Mouse (Mus musculus) layer of hippocampus, adult 9-10 months (tissue): ENCODE measurements around the gene Ciapin1.

Experiments
- DNase-seq: peaks from one replicate; pipeline ENCODE4 v3.0.0; 2022; ENCODE audit warnings: low spot score

The Ciapin1 gene

GRCm38 (mm10) chr8:94837662-94838574, at the start of gene Ciapin1, which contains the start of gene Coq9:
Gene Ciapin1 (minus strand): TSS chr8:94838358.
Gene Coq9 (plus strand): TSS chr8:94838321.
- peak; percentile 83 for DNase-seq

DNA sequence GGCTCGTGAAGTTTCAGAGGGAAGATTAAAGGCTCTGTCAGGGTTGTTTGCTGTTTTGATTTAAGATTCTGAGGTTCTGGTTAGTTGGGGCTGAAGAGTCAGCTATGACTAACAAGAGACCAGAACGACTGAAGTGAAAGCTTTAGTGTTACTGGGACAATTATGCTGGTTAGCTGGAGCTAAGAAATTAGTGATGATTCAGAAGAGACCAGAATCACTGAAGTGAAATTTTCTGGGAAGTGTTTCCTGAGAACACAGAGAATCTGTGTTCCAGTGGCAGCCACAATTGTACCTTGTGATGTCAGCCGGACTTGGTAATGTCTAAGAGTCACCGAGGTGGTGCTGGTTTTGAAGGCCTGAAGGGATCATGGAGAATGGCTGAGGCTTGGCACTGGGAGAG, 42.6 kb upstream of the Ciapin1 start:
- no peak for DNase-seq

GRCm38 (mm10) chr8:94876820-94877219, 38.7 kb upstream of the Ciapin1 start:
- no peak for DNase-seq

GRCm38 (mm10) chr8:94876197-94876730, 38.1 kb upstream of the Ciapin1 start, which contains the start of gene Dok4:
Gene Dok4 (minus strand): TSS chr8:94876330.
- DNase-seq: no peak

DNA sequence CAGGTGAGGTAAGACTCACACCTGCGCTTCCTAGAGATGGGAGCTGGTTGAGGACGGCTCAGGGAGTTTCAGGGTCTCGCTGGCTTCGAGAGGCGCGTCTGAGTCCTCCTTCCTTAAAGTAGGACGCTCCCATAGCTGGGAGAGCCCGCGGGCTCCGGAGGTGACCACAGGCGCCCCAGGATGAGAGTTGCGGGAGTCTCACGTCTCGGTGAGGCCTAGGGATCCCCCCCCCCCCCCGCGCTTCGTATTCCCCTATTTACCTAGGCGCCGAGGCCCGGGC, 37.7 kb upstream of the Ciapin1 start:
- no peak for DNase-seq

GRCm38 (mm10) chr8:94875096-94875870, 37.1 kb upstream of the Ciapin1 start:
- no peak for DNase-seq

- no peak for DNase-seq
Measured at GRCm38 (mm10) chr8:94874358-94874757, 36.2 kb upstream of the Ciapin1 start.

DNA sequence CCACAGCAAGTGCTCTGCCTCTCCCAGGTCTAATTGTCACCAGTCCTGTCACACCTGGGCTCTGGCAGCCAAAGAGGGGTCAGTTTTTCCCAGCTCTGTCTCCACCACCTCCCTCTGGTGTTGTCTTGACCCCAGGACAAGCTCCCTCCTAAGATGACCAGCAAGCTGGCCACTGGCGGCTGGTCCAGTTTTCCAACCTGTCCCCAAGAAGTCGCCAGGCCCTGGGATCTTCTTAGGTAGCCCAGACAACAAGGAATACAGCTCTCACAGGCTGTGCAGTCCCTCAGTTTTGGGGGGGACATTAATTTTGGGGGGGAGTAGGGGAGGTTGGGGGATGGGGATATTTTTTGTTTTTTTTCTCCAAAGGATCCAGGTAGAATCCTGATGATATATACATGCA, 34.4 kb upstream of the Ciapin1 start:
- DNase-seq: no peak

GRCm38 (mm10) chr8:94872156-94872555, 34.0 kb upstream of the Ciapin1 start:
- DNase-seq: no peak

DNA sequence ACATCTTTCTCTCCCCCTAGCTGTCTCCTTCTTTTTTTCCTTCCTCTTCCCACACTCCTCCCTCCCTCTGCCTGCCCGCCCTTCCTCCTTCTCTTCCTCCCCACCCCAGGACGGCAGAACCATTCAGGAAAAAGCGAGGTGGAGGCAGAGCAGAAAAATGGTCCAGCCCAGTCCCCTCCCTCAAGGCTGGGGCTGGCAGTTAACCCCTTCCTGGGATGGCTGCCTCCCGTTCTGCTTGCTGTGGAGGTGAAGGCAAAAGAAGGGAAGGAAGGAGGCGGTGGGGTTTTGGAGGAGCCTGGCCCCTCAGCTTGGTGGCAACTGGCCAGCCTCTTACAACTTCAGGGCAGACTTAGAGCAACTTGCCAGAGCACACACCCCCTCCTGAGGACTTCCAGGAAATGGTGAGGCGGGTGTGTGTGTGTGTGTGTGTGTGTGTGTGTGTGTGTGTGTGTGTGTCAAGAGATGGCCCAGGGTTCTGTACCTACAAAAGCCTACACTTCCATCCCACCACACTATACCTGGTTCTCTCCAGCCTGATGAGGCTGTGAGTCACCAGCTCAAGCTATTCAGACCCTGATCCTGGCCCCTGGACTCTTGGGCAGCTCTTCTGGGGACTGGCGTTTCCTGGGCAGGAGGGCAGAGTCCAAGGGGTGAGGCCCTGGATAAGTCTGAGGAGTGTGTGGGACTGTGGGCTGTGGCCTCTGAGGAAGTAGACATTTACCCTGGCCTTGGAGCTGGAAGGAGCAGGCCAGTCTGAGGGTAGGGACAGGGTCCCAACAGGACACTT, 33.1 kb upstream of the Ciapin1 start:
- no peak for DNase-seq

GRCm38 (mm10) chr8:94870474-94871107, 32.4 kb upstream of the Ciapin1 start:
- DNase-seq: no peak

DNA sequence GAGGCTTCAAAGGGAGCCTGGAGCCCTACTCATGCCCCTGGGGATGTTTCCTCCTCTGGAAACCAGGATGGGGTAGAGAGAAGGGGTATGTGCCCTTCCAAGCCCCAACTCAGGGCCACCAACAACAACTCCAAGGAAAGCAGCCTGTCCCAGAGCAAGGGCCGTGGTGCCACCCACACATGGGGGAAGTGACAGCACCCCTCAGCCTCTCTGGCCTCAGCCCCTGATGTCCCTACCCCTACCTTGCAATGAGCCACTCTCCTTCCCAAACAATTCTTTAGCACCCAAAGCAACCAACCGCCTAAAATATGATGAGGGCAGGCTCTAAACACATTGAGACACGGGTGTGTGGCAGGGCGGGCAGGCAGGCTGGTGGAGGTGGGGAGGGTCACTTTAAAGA, 31.8 kb upstream of the Ciapin1 start:
- no peak for DNase-seq

DNA sequence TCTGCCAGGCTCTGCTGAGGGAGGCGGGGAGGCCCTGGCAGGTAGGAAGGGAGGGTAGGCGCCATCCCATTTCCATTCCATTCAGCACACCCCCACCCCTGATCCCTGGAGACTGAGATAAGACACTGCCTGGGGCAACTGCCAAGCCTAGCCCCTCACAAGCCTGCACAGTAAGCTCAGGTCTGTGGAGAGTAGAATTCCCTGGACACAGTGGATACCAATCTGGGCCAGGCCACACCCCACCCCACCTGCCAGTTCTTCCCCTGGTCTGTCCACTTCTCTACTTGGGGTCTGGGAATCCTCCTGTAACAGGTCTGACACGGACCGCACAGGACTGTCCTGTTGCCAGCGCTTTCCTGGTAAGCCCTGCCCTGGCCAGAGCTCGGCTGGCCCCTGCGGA, 31.0 kb upstream of the Ciapin1 start:
- DNase-seq: no peak

GRCm38 (mm10) chr8:94866921-94867320, 28.8 kb upstream of the Ciapin1 start:
- DNase-seq: no peak

DNA sequence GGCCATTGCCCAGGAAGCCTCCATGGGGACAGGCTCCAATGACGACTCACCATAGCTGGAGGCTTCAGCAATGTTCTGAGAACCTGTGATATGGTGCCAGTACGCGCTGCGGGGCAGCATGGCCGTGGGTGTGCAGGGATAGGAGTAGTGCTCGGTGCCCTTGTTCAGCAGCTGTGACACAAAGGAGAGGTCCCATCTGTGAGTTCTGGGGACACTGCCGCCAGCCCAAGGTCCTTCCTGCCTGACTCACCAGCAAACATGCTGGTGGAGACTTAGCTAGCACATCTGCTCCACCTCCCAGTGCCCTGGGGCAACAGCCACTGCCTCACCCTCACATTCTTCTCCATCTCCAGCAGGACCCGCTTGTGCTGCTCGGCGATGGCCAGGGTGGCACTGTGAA, 27.1 kb upstream of the Ciapin1 start:
- DNase-seq: no peak

- DNase-seq: no peak
Measured at GRCm38 (mm10) chr8:94863897-94864673, 25.9 kb upstream of the Ciapin1 start.

GRCm38 (mm10) chr8:94862487-94863220, 24.5 kb upstream of the Ciapin1 start:
- no peak for DNase-seq

DNA sequence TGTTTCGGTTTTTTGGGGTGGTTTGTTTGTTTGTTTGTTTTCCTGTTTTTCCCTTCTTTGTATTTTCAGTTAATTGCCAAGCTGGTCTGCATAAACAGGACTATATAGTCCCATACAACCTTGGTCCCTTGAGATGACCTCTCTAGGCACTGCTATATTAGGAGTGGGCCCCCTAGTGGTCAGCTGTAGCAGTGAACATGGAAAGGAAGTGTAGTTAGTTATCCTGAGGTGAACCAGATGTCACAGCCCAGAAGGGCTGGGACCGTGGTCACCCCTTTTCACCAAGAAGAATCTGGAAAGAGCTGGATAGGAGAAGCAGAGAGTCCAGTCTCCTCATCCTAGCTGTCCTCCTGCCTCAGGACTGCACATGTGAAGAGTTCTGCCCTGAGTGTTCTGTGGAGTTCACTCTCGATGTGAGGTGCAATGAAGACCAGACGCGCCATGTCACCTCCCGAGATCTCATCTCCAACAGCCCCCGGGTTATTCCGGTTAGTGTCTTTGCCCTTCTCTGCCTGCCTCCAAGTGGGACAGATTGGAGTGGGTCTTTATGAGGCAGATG, 23.3 kb upstream of the Ciapin1 start:
- DNase-seq: no peak

DNA sequence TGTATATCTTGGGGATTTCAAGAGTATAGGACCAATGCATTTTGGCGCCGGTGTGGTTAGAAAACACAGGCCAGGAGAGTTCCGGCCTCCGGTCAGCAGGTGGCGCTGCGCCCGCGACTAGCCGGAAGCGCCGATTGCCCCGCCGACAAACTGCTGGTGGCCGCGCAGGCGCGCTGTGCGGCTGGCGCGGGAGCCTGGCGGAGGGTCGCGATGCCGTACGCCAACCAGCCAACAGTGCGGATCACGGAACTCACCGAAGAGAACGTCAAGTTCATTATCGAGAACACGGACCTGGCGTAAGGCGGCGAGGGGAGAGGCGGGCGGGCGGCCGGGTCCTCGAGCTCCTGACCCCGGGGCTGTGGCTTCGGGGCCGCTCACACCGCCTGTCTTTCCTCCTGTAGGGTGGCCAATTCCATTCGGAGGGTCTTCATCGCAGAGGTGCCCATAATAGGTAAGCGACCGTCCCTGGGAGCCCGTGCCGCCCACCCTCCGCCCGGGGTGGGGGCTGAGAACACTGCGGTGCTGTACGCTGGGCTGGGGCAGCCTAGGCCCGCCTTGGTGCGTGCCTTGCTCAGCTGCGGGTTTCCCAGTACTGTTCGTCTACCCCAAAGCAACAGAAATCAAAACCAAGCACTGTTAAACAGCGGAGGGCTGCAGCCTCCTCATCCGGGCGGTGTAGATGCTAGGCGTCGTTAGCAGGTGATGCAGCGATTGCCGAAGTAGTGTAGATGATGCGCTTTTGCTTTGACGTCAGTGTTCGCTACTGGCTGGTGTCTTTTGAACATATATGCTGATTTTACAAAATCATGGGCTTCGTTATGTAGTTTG, 19.4 kb upstream of the Ciapin1 start, which contains the start of gene Polr2c:
Gene Polr2c, plus strand, starts transcription at position 105 of the 828 bp plus-strand sequence.
- peak; percentile 75 for DNase-seq
